Mouse (Mus musculus) right cerebral cortex, postnatal 25 days (tissue): Measurements from ENCODE around the gene Nfia.

Experiments used
- DNase-seq: peaks from one replicate; pipeline ENCODE4 v3.0.0; 2022

Gene Nfia

GRCm38 (mm10) chr4:97918675-97919074 is 146.1 kb downstream of the Nfia start:
- DNase-seq = no peak

DNA sequence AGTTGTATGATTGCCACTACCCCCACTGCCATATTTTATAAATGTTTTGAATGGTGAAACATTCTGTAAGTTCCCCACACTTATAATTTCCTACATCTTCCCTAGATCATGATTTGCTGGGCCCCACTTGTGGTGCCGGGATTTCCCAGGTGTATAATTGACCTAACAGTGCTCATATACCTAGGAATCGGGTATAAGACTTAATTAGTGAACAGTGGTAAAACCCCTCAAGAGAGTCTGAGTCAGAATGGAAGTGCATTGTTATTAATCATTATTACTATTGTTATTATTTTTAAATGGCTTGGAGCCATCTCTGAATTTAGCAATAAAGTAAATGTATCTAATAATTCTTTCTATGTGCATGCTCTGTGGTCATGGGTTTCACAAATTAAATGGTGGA is 147.2 kb downstream of the Nfia start:
- no peak for DNase-seq

GRCm38 (mm10) chr4:97920287-97921079 is 147.9 kb downstream of the Nfia start:
- no peak for DNase-seq

DNA sequence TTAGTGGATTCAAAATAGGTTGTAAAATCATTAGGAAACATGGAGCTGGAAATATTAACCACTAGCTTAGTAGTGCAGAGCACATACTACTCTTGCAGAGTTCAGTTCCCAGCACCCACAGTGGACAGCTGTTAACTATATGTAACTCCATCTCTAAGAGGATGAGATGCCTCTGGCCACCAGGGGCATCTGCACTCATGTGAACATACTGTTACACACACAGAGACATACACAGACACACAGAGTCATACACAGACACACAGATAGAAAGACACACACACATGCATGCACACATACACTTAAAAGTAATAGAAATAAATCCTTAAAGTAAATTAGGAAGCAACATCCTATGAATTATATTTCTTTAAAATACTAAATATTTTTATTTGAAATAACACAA is 149.1 kb downstream of the Nfia start:
- no peak for DNase-seq

DNA sequence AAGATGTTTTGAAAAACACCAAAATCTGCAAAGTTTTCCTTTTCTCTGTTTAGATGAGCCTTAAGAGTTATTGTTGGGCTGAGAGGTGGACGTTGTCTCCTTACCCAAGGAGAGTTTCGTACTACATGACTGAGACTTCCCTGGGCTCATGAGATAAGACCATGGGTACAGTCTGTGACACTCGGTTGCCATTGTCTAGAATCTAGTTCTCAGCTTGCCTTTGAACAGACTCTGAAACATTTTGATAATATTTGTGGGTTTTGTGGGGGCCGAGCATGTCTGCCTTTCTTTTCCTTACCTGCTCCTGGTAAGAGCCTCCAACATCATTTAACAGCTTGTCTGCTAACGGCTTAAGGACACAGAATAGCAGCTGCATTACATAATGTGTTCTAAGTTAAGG is 150.7 kb downstream of the Nfia start:
- DNase-seq = no peak

GRCm38 (mm10) chr4:97923876-97924316 is 151.4 kb downstream of the Nfia start:
- no peak for DNase-seq

GRCm38 (mm10) chr4:97924414-97924813 is 151.9 kb downstream of the Nfia start:
- no peak for DNase-seq

- no peak for DNase-seq
These were observed 152.3 kb downstream of the Nfia start for GRCm38 (mm10) chr4:97924855-97925254.

DNA sequence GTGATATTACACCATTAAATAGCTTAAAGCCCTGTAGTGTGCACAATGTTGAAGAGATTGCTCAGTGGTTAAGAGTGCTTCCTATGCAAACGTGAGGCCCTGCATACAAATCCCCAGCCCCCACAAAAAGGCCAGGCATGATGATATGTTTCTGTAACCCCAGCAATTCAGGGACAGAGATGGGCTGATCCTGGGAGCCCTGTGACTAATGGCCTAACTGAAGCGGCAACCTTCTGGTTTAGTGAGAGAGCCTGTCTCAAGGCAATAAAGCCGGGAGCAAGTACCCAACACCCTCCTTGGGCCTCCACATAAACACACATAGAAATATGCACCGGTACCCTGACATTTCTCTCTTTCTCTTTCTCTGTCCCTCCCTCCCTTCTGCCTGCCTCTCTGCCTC is 153.1 kb downstream of the Nfia start:
- no peak for DNase-seq

DNA sequence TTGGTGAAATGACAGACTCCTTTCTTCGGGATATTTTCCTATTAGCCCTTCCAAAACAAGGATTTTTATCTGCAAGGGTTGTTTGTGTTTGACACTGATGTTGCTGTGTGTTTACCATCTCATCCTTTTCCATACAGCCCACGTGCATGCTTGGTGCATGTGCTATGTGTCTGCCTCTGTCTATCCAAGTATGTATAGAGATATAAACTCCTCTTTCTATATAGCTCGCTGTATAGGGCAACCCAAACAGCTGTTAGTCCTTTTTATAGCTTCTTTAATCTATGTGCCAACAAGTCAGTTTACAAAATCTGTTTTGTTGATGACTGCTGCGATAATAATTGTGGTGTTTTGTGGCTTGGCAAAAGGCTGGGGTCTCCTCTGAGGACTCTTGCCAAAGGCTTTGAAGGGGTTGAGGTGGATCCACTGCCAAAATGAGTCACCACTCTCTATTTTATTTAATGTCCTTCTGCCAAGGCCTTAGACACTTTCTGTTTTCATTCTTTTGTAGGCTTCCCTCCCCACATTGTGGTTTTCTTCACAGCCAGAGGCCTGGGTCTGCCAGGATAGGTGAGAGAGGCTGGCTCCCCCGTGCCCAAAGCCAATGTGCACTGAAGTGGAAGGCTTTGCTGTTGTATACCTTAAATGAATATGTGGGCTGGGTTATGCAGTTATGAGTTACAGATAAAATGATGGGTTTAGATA is 154.2 kb downstream of the Nfia start:
- DNase-seq = no peak

DNA sequence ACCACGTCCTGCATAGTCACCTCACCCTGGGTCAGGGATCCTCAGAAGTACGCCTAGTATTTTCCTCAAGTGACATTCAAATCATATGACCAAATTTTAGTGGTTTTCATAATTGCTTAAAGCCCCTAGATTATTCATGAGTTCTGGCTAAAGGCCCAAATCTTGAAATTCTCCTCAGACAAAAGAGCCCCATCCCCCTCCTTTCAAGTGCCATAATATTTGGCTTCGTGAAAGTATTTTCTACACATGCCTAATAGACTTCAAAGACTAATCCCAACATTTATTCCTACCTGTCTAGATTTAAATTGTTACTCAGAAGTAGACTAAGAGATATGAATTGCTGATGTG is 154.7 kb downstream of the Nfia start:
- no peak for DNase-seq

GRCm38 (mm10) chr4:97936371-97936770 is 163.8 kb downstream of the Nfia start:
- no peak for DNase-seq

DNA sequence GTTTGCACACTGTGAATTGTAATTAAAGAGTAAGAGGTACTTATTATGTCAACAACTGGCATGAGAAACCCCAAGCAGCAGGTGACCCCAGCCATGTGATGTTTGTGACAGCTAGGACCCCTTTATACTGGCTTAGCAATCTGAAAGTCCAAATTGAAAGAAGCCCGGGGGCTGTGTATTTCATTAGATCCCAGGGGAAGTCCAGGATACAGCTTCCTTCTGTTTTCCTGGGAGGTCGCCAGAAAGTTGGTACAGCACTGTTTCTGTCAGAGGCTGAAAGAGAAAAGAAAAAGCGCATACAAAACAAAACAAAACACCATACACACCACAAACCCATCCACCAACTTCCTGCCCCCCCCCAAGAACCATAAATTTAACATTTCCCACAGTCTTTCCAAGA is 164.4 kb downstream of the Nfia start:
- DNase-seq = no peak

DNA sequence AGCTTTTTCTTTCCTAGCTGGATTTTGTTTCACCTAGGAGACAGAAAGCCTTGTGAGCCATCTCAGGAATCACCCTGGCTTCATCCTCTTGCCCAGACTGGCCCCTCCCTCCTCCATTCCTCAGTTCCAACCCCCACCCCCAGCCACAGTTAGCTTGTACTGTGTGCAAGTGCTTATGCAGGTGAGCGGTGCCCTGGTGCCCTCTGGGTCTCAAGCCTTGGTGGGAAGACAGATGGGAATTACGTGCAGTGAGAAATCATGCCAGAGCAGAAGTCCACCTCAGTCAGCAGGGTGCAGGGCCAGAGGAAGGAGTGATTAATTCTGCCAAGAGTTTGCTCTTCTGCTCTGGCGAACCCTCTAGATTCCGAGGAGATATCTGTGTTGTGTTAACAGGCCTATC is 167.0 kb downstream of the Nfia start:
- no peak for DNase-seq

- no peak for DNase-seq
These were observed 167.5 kb downstream of the Nfia start for GRCm38 (mm10) chr4:97939920-97940520.

GRCm38 (mm10) chr4:97941616-97942015 is 169.1 kb downstream of the Nfia start:
- DNase-seq = no peak

GRCm38 (mm10) chr4:97944309-97944708 is 171.8 kb downstream of the Nfia start:
- DNase-seq = no peak

DNA sequence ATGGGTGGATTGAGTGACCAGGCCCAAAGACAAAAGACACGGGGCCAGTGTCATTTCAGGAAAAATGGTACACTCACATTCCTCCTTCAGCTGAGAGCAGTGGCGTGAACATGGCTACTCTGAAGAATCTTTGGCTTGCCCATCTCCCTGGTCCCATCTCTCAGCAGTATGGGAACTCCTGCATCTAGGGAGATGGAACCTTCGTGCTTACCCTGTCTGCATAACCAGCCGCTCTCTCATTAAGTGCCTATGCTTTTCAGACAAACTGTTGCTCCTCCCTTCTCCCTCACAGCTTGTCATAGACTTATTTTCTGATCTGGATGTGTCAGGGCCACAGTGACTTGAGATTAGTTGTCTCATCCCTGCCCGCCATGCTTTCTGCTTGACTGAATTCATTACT is 174.9 kb downstream of the Nfia start:
- DNase-seq = no peak

GRCm38 (mm10) chr4:97948250-97948649 is 175.7 kb downstream of the Nfia start:
- DNase-seq = no peak

- no peak for DNase-seq
These were observed 178.0 kb downstream of the Nfia start for GRCm38 (mm10) chr4:97950341-97951071.

DNA sequence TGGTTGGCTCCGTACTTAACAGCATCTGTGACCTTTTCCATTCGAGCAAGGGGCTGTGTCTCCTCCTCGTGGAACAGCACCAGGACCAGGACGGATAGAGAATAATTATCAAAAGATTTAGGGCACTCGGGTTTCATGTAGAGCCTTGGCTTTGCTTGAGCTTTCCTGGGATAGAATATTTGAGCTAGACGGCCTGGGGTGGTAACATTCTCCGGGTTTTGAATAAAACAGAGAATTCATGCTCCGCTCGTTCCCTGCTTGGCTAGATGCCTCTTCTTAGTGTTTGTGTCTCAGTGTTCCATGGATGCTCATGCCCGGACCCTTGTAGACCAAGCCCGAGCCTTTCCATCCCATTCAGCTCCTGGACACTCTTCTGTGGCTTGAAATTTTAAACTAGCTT is 181.4 kb downstream of the Nfia start:
- no peak for DNase-seq

DNA sequence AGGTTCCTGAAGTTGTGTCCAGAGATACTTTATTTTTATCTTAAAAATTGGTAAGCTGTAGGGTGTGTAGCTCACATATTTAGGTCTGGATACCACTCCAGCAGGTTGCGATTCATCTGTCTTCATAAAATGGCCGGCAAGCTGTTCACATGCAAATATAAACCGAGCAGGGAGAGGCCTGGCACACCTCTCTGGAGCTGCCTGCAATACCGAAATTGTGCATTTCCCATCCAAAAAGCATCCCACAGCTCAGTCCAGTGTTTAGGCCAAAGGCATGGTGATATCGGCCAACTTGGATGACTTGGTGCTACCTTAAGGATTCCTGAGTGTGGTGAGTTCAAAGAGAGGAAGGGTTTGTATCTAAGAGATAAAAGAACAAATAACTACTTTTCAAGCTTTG is 185.6 kb downstream of the Nfia start:
- DNase-seq = no peak

DNA sequence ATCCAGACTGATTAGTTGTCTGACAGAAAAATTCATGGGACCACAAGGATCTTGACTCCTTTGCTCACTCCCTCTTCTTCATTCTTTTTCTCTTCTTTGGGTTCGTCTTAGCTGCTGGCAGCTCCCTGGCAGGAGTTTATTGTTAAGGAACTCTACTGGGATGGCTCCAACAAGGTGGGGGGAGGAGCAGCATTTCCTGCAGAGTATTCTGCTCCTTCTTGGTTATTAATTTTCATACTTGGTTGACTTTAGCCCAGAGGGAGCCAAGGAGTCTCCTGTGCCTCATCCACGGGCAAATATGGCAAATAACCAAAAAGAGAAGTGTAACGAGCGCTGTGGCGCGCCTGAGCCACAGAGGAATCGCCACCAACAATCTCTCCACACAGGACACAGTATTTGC is 190.3 kb downstream of the Nfia start:
- no peak for DNase-seq

DNA sequence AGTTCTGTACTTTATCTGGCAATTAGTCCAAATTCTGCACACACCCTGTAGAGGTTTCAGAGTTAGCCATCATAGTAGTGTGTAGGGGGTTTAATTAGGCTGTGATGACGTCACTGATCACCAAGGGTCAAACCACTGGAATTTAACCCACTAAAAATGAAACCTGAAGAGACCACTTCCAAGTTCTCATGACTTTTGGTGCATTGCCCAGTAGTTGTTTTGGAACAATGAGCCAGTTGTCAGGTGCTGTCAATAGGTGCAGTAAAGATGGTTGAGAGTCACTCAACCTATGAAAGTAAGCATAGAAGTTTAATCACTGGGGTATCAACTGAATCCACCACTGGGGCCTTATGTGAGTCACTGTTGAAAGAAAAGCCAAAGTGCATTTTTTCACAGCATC is 191.4 kb downstream of the Nfia start:
- DNase-seq = no peak
